Mouse (Mus musculus): ENCODE measurements at regions not wholly inside any gene's neighbourhood (a gene's known extent, or its start where the extent isn't known, plus 50 kb on each side); places are given as distances from the start of the nearest gene placed in this dataset.

DNA sequence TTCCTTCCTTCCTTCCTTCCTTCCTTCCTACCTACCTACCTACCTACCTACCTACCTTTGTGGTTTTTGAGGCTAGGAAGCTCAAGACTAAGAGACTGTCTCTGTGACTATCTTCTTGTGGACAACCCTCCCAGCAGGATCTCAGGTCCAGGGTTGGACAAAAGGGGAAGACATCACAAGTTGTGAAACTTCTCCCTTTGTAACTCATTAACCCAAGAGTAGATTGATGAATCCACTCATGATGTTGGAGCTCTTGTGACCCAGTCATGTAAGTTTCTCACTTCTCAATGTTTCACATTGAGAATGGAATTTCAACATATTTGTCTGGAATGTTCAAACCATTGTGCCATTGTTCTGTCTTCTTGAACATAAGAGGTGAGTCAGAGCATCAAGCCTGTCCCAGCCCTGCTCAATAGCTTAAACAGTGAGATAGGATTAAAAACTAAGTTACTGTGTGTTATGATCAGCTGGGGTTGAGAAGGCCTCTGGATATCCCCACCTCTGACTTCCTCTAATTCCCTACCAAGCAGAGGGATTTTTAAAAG, 158.6 kb upstream of the Inhba start:
- no peak for TF ChIP-seq CTCF (IDR thresholded peaks at IDR 0.05; ENCODE audit: borderline replicate concordance, insufficient read depth, low read length)
- no peak for TF ChIP-seq POLR2A (IDR thresholded peaks at IDR 0.05; ENCODE audit: low read depth, low read length)

All from embryonic fibroblast, embryonic 13.5 days (primary cell).